Mouse (Mus musculus): Measurements from ENCODE around the gene Tenm2. TPM values are rescaled to one million over a fixed set of nuclear protein-coding genes. Genes with fewer than 3 reads are reported as not detected.
A peak's percentile ranks its signal among the peaks of the same experiment; 100 is the strongest.

Tenm2 gene
- polyA plus RNA-seq, 1 experiment from 2014 or later, result 0.28 TPM

DNA sequence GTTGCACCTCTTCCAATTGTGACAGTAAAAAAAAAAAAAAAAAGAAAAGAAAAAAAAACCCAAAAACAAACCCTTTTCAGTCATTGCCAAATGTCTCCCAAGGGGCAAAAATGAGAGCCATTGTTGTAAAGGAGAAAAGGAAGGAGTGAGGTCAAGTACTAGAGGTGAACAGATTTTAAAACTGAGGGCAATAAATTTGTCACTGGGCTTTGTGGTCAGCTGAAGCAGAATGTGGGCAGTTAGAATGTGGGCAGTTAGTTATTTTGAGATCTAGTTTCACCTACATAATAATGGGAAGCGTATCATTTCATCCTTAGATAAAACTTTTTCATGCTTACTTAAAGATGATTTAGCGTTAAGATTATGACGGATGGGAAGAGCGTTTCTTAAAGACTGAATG, 1016.2 kb downstream of the Tenm2 start:
- 78% methylated on average over 4 of the region's 4 CpGs for WGBS
- Histone ChIP-seq H3K4me2 (no peak overlapping the region), H3K36me3 (ENCODE audit: insufficient read depth) (no peaks in the 10 kb centered on the region), H3K9ac (no peak overlapping the region), H3K27me3 (ENCODE audit: insufficient read depth, low read length) (no peaks in the 10 kb centered on the region), H3K9me3 (ENCODE audit: low read depth, low read length) (no peaks in the 10 kb centered on the region), H3K4me3 (ENCODE audit: low read depth, low read length) (no peak overlapping the region), H3K27ac (ENCODE audit: low read depth) (no peak overlapping the region), H3K4me1 (ENCODE audit: insufficient read depth) (peaks cover 2% of the 10 kb centered on the region; the same call in 1 of the 2 replicates)
- DNase-seq (no peak), ATAC-seq (ENCODE audit: insufficient read depth) (no peak)
- no peak for TF ChIP-seq CTCF (IDR thresholded peaks at IDR 0.05; ENCODE audit: low read depth)

DNA sequence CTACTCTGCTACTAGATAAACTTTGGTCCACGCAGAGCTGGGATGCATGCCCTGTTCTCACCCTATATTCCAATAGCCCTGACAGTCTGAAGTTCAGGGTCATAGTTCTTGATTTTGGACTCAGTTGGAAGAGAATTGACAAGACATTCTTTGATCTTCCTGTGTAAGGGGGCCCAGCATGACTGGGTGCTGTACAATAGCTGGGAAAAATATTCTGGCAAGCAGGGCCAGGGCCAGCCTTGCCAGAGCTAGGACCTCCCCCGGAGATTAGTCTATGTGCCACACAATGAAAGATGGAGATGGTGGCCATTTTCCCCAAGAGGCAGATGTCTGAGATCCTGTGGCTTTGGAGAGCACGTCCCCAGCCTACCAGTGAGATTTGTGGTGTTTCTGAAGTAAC, 1021.2 kb downstream of the Tenm2 start:
- 64% methylated on average over 3 of the region's 3 CpGs for WGBS
- no peaks in the 10 kb centered on the region for H3K4me1 ChIP-seq (ENCODE audit: insufficient read depth)
- ATAC-seq (ENCODE audit: insufficient read depth) (no peak), DNase-seq (no peak)
- H3K9ac ChIP-seq, result no peak overlapping the region
- no peaks in the 10 kb centered on the region for H3K27me3 ChIP-seq (ENCODE audit: insufficient read depth, low read length)
- H3K27ac ChIP-seq (ENCODE audit: low read depth), result no peak overlapping the region
- H3K36me3 ChIP-seq (ENCODE audit: insufficient read depth), result no peaks in the 10 kb centered on the region
- TF ChIP-seq CTCF (IDR thresholded peaks at IDR 0.05; ENCODE audit: low read depth), result no peak
- no peaks in the 10 kb centered on the region for H3K9me3 ChIP-seq (ENCODE audit: low read depth, low read length)
- H3K4me2 ChIP-seq, result no peak overlapping the region
- no peak overlapping the region for H3K4me3 ChIP-seq (ENCODE audit: low read depth, low read length)

DNA sequence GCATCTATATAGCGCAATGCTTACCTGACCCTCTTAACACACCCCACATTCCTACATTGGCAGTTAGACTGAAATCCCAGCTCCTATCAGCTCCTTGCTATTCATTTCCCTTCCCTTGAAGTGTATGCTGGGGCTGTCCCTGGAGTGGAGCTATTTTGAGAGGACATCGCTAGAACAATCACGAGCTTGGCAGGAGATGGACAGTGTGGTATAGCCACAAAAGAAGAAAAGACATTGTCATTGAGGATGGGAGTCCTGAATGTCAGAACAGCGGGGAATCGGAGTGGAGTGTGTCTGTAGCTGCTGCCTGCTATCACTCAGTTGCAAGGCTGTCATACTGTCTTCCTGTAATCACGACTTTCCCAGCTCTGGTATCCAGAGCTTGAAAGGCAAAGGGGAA, 1031.4 kb downstream of the Tenm2 start:
- no peak for ATAC-seq (ENCODE audit: insufficient read depth)
- H3K36me3 ChIP-seq (ENCODE audit: insufficient read depth), result no peaks in the 10 kb centered on the region
- no peak for TF ChIP-seq CTCF (IDR thresholded peaks at IDR 0.05; ENCODE audit: low read depth)
- no peak overlapping the region for H3K9ac ChIP-seq
- no peak overlapping the region for H3K4me2 ChIP-seq
- no peak overlapping the region for H3K4me3 ChIP-seq (ENCODE audit: low read depth, low read length)
- no peaks in the 10 kb centered on the region for H3K4me1 ChIP-seq (ENCODE audit: insufficient read depth)
- DNase-seq, result no peak
- no peaks in the 10 kb centered on the region for H3K27me3 ChIP-seq (ENCODE audit: insufficient read depth, low read length)
- 65% methylated on average over 6 of the region's 6 CpGs for WGBS
- H3K27ac ChIP-seq (ENCODE audit: low read depth), result no peak overlapping the region
- no peaks in the 10 kb centered on the region for H3K9me3 ChIP-seq (ENCODE audit: low read depth, low read length)

DNA sequence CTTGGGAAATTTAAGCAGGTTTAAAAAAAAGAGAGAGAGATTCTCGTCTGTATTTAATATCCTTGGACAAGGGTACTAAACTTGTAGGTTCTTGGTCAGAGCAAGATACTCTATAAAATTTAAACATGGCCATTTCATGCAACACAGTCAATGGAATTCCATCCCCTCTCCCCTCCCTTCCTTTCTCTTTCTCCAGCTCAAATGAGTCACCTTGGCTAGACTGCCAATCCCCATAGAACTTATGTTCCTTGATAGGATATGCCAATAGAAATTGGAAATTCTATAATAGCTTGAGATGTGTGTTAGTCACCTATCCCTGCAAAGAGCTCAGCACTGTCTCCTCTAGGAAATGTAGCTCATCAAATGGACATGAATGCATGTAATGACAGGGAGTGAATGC, 1031.9 kb downstream of the Tenm2 start:
- Histone ChIP-seq H3K4me3 (ENCODE audit: low read depth, low read length) (no peak overlapping the region), H3K9ac (no peak overlapping the region), H3K4me1 (ENCODE audit: insufficient read depth) (no peaks in the 10 kb centered on the region), H3K27ac (ENCODE audit: low read depth) (no peak overlapping the region), H3K36me3 (ENCODE audit: insufficient read depth) (no peaks in the 10 kb centered on the region), H3K9me3 (ENCODE audit: low read depth, low read length) (no peaks in the 10 kb centered on the region), H3K27me3 (ENCODE audit: insufficient read depth, low read length) (no peaks in the 10 kb centered on the region), H3K4me2 (no peak overlapping the region)
- WGBS, result 64% methylated on average over 1 of the region's 1 CpGs
- ATAC-seq (ENCODE audit: insufficient read depth), result no peak
- no peak for DNase-seq
- no peak for TF ChIP-seq CTCF (IDR thresholded peaks at IDR 0.05; ENCODE audit: low read depth)

DNA sequence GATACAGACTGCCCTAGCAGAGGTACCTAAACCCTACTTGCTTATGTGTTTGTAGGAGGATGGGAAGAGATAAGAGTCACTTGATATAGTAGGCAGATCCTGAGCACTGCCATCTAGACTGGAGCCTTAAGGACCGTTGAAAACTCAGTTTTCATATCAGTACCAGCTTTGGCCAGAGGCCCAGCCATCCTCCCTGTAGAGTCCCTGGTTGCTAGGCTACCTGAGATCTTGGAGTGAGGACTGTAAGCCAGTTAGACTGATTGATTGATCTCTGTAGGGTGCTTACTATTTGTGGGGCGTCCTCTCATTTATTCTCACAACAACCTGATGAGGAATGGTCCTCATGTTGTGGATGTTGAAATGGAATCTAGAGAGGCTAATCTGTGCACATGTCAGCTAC, 1041.4 kb downstream of the Tenm2 start:
- H3K9me3 ChIP-seq (ENCODE audit: low read depth, low read length), result no peaks in the 10 kb centered on the region
- no peak for TF ChIP-seq CTCF (IDR thresholded peaks at IDR 0.05; ENCODE audit: low read depth)
- H3K27me3 ChIP-seq (ENCODE audit: insufficient read depth, low read length), result no peaks in the 10 kb centered on the region
- H3K9ac ChIP-seq, result no peak overlapping the region
- H3K27ac ChIP-seq (ENCODE audit: low read depth), result no peak overlapping the region
- H3K4me2 ChIP-seq, result no peak overlapping the region
- DNase-seq (no peak), ATAC-seq (ENCODE audit: insufficient read depth) (no peak)
- no peak overlapping the region for H3K4me3 ChIP-seq (ENCODE audit: low read depth, low read length)
- 63% methylated on average over 2 of the region's 2 CpGs for WGBS
- H3K4me1 ChIP-seq (ENCODE audit: insufficient read depth), result no peaks in the 10 kb centered on the region
- no peaks in the 10 kb centered on the region for H3K36me3 ChIP-seq (ENCODE audit: insufficient read depth)

DNA sequence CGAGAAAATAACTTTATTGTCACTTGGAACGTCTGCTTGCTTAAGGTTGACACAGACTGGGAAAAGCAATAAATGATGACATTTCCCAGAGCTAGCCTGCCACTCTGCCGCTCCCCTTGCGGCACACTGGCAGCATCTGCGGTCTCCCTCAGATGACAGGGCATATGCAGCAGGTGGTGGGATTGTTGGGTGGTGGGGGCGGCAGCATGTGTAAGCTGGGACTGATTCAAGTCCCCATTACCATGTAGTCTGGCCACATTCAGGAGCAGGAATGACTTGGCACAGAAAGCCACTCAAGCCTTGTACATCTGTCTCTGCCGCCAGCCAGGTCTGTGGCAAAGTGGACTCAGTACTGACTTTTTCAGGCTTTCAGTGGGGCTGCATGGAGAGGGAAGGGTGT, 1059.7 kb downstream of the Tenm2 start:
- no peak for DNase-seq
- TF ChIP-seq CTCF (IDR thresholded peaks at IDR 0.05; ENCODE audit: low read depth), result no peak

DNA sequence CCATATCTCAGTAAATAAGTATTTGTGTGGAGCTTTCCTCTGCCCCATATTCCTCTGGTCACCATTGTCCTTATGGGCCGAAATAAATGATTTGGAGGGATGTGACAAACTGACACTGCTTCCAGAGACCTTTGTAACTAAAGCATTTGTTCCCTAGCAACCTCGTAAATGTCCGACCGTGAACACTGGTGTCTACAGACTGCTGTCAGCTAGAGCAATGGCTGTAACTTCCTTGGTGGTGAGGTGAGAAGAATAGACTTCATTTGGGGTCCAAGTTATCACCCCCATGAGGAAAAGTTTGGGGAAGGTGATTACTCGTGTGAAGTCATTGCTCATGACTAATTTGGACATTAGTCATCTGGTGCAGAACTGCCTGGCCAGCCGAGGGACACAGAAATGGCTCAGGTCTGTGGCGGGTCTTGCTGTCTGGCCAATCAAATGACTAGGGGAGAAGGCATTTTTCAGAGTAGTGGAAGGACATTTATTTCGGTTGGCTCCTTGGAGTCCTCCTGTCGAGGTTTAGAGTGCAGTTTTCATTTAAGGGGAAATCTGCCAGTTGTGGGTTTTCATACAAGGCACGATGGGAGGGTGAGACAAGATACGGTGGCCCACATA, 1062.6 kb downstream of the Tenm2 start:
- Histone ChIP-seq H3K36me3 (ENCODE audit: insufficient read depth) (no peaks in the 10 kb centered on the region), H3K4me1 (ENCODE audit: insufficient read depth) (no peaks in the 10 kb centered on the region), H3K27me3 (ENCODE audit: insufficient read depth, low read length) (no peaks in the 10 kb centered on the region), H3K4me2 (no peak overlapping the region), H3K9ac (no peak overlapping the region), H3K4me3 (ENCODE audit: low read depth, low read length) (no peak overlapping the region), H3K9me3 (ENCODE audit: low read depth, low read length) (no peaks in the 10 kb centered on the region), H3K27ac (ENCODE audit: low read depth) (no peak overlapping the region)
- DNase-seq, result peak; percentile 40
- ATAC-seq (ENCODE audit: insufficient read depth), result no peak
- TF ChIP-seq CTCF (IDR thresholded peaks at IDR 0.05; ENCODE audit: low read depth), result no peak
- 47% methylated on average over 11 of the region's 11 CpGs for WGBS

More for the DNA sequence above, 1059.7 kb downstream of the Tenm2 start:
- H3K4me2 ChIP-seq, result no peak overlapping the region
- 75% methylated on average over 7 of the region's 7 CpGs for WGBS
- no peaks in the 10 kb centered on the region for H3K27me3 ChIP-seq (ENCODE audit: insufficient read depth, low read length)
- no peaks in the 10 kb centered on the region for H3K4me1 ChIP-seq (ENCODE audit: insufficient read depth)
- no peak overlapping the region for H3K27ac ChIP-seq (ENCODE audit: low read depth)
- ATAC-seq (ENCODE audit: insufficient read depth), result no peak
- no peak overlapping the region for H3K9ac ChIP-seq
- H3K9me3 ChIP-seq (ENCODE audit: low read depth, low read length), result no peaks in the 10 kb centered on the region
- no peak overlapping the region for H3K4me3 ChIP-seq (ENCODE audit: low read depth, low read length)
- H3K36me3 ChIP-seq (ENCODE audit: insufficient read depth), result no peaks in the 10 kb centered on the region

DNA sequence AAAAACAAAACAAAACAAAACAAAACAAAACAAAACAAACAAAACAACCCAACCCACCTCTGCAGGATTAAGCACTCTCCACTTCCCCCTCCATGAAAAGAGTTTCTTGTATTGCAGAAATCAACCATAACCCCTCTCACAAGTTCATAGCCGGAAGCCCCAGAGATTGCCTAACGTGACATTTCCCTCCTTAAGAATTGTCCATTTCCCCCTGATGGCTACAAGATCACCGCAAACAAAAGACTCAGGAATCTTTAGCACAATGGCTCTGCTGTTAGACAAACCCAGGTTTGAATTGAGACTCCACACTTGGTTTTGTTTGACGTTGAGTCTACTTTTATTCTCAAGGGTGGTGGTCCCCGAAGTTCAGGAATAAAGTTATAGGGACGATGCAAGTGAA, 1063.2 kb downstream of the Tenm2 start:
- H3K27me3 ChIP-seq (ENCODE audit: insufficient read depth, low read length), result no peaks in the 10 kb centered on the region
- ATAC-seq (ENCODE audit: insufficient read depth) (no peak), DNase-seq (no peak)
- no peaks in the 10 kb centered on the region for H3K36me3 ChIP-seq (ENCODE audit: insufficient read depth)
- no peak overlapping the region for H3K4me3 ChIP-seq (ENCODE audit: low read depth, low read length)
- no peak overlapping the region for H3K9ac ChIP-seq
- H3K27ac ChIP-seq (ENCODE audit: low read depth), result no peak overlapping the region
- no peaks in the 10 kb centered on the region for H3K4me1 ChIP-seq (ENCODE audit: insufficient read depth)
- TF ChIP-seq CTCF (IDR thresholded peaks at IDR 0.05; ENCODE audit: low read depth), result no peak
- H3K9me3 ChIP-seq (ENCODE audit: low read depth, low read length), result no peaks in the 10 kb centered on the region
- no peak overlapping the region for H3K4me2 ChIP-seq
- WGBS, result 75% methylated on average over 6 of the region's 6 CpGs
